Mouse (Mus musculus) liver, embryonic 13.5 days (tissue): Measurements from ENCODE around the gene Vmn1r42. TPM values are rescaled to one million over a fixed set of nuclear protein-coding genes. Genes with fewer than 3 reads are reported as not detected.

Source experiments
- polyA plus RNA-seq: library from polyadenylated mRNA; unstranded; fragments of >200 nt; fragmentation: Nextera tagmentation; extraction: Ambion mirVana; gene quantifications from 2 replicates; pipeline ENCODE4 v1.2.1, GENCODE M21; 2015

Gene Vmn1r42
- polyA plus RNA-seq, 1 experiment from 2014 or later: not detected

Other genes with a start within 250 kb of the Vmn1r42 start
- gene Txnrd3, start 232.4 kb downstream of the Vmn1r42 start, polyA plus RNA-seq: 4.0 and 4.2 TPM in 2 replicates
- gene Vmn1r40, start 168.9 kb downstream of the Vmn1r42 start, polyA plus RNA-seq: not detected in 2 replicates
- gene Vmn1r41, start 135.6 kb downstream of the Vmn1r42 start, polyA plus RNA-seq: not detected in 2 replicates
- gene Vmn1r43, start within 50 bp of the Vmn1r42 start, polyA plus RNA-seq: not detected in 2 replicates
- not detected in 2 replicates for gene Vmn1r44, start 7.2 kb upstream of the Vmn1r42 start, polyA plus RNA-seq
- not detected in 2 replicates for gene Vmn1r45, start 64.2 kb upstream of the Vmn1r42 start, polyA plus RNA-seq
- gene Vmn1r46, start 92.9 kb upstream of the Vmn1r42 start, polyA plus RNA-seq: not detected in 2 replicates
- not detected in 2 replicates for gene Vmn1r47, start 139.7 kb upstream of the Vmn1r42 start, polyA plus RNA-seq
- gene Vmn1r48, start 160.4 kb upstream of the Vmn1r42 start, polyA plus RNA-seq: not detected in 2 replicates
- gene Vmn1r49, start 202.1 kb upstream of the Vmn1r42 start, polyA plus RNA-seq: not detected in 2 replicates
- gene Vmn1r50, start 225.0 kb upstream of the Vmn1r42 start, polyA plus RNA-seq: not detected in 2 replicates
- not detected in 2 replicates for gene Vmn1r51, start 246.2 kb upstream of the Vmn1r42 start, polyA plus RNA-seq